Mouse (Mus musculus): ENCODE measurements around the gene Mical3. TPM values are rescaled to one million over a fixed set of nuclear protein-coding genes. Genes with fewer than 3 reads are reported as not detected.
A peak's percentile ranks its signal among the peaks of the same experiment; 100 is the strongest.

Gene Mical3
- polyA plus RNA-seq, 1 experiment from 2014 or later = 68.8 TPM

GRCm38 (mm10) chr6:121051411-121051810 lies 79.4 kb downstream of the Mical3 start:
- Histone ChIP-seq H3K4me3 (ENCODE audit: low read depth, low read length) (no peak overlapping the region), H3K36me3 (ENCODE audit: control insufficient read depth, insufficient read depth, low read length) (no peaks in the 10 kb centered on the region), H3K4me2 (ENCODE audit: low read depth, low read length) (no peak overlapping the region), H3K27ac (ENCODE audit: low read depth, low read length) (no peak overlapping the region), H3K27me3 (ENCODE audit: control insufficient read depth, insufficient read depth, low read length) (no peaks in the 10 kb centered on the region), H3K9ac (replicated peaks; ENCODE audit: low read depth, low read length) (no peak overlapping the region), H3K4me1 (ENCODE audit: control insufficient read depth, insufficient read depth, low read length) (no peaks in the 10 kb centered on the region), H3K9me3 (ENCODE audit: control insufficient read depth, low read length) (no peaks in the 10 kb centered on the region)
- ATAC-seq (ENCODE audit: low read depth) = no peak
- 84% methylated on average over 8 of the region's 8 CpGs for WGBS

DNA sequence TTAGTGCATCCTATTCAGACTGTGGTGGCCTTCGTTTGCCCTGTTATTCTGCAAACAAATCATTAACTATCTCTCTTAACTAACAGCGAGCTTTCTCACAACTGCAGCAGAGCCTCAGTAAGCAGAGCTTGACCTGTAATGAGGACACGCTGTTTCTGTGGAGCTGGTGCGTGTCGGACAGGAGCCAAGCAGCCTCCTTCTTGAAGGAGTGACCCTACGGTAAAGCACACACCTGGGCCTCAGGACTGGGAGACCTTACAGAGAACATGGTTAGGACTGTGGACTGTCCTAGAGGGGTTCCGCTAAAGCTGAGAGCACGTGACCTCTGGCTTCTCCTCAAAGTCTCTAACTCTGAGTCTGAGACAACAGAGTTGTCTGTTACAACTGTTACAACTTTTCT lies 82.1 kb downstream of the Mical3 start:
- no peaks in the 10 kb centered on the region for H3K4me1 ChIP-seq (ENCODE audit: control insufficient read depth, insufficient read depth, low read length)
- H3K27me3 ChIP-seq (ENCODE audit: control insufficient read depth, insufficient read depth, low read length) = no peaks in the 10 kb centered on the region
- no peaks in the 10 kb centered on the region for H3K36me3 ChIP-seq (ENCODE audit: control insufficient read depth, insufficient read depth, low read length)
- ATAC-seq (ENCODE audit: low read depth) = no peak
- WGBS = 61% methylated on average over 8 of the region's 8 CpGs
- no peaks in the 10 kb centered on the region for H3K9me3 ChIP-seq (ENCODE audit: control insufficient read depth, low read length)
- H3K9ac ChIP-seq (replicated peaks; ENCODE audit: low read depth, low read length) = no peak overlapping the region
- H3K4me3 ChIP-seq (ENCODE audit: low read depth, low read length) = no peak overlapping the region
- no peak overlapping the region for H3K4me2 ChIP-seq (ENCODE audit: low read depth, low read length)
- H3K27ac ChIP-seq (ENCODE audit: low read depth, low read length) = no peak overlapping the region

GRCm38 (mm10) chr6:121045345-121046080 lies 85.3 kb downstream of the Mical3 start:
- Histone ChIP-seq H3K9ac (replicated peaks; ENCODE audit: low read depth, low read length) (no peak overlapping the region), H3K4me3 (ENCODE audit: low read depth, low read length) (no peak overlapping the region), H3K36me3 (ENCODE audit: control insufficient read depth, insufficient read depth, low read length) (peaks cover 4% of the 10 kb centered on the region), H3K27ac (ENCODE audit: low read depth, low read length) (no peak overlapping the region), H3K27me3 (ENCODE audit: control insufficient read depth, insufficient read depth, low read length) (no peaks in the 10 kb centered on the region), H3K4me1 (ENCODE audit: control insufficient read depth, insufficient read depth, low read length) (no peaks in the 10 kb centered on the region), H3K4me2 (ENCODE audit: low read depth, low read length) (no peak overlapping the region), H3K9me3 (ENCODE audit: control insufficient read depth, low read length) (no peaks in the 10 kb centered on the region)
- peak; percentile 41; the same call in 1 of the 2 replicates for ATAC-seq (ENCODE audit: low read depth)
- WGBS = 55% methylated on average over 20 of the region's 20 CpGs

DNA sequence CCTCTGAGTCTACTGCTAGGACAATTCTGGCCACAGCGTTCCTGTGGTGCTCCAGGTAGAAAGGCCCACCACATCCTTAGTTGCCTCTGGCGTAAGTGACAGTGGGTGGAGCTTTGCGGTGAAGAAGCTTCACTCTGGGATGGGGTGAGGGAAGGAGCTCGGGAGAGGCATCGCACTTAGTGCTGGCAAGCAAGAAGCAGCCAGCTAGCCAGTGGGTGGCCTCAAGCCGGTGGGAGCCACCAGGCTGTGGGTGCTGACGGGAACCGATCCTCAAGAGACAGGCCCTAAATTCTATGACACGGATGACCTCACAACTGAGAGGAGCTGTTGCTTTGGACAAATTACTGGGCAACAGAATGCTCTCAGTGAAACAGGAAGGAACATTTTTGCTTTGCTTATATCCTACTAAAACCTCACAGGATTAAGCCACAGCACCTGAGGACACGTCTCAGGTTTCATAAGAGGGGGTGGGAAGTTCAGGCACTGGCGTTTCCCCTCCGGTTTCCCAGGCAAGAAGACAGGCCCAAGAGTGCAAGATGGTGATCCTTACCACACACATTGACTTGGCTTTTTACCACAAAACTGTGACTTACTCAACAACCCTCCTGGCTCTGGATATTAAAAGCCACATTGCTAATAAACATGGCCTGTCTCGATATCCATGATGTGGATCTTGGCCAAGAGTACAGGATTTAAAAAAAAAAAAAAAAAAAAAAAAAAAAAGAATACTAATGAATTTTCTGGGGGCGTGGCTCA lies 87.2 kb downstream of the Mical3 start:
- no peak overlapping the region for H3K9ac ChIP-seq (replicated peaks; ENCODE audit: low read depth, low read length)
- H3K36me3 ChIP-seq (ENCODE audit: control insufficient read depth, insufficient read depth, low read length) = peaks cover 4% of the 10 kb centered on the region
- no peaks in the 10 kb centered on the region for H3K4me1 ChIP-seq (ENCODE audit: control insufficient read depth, insufficient read depth, low read length)
- 73% methylated on average over 14 of the region's 14 CpGs for WGBS
- H3K27ac ChIP-seq (ENCODE audit: low read depth, low read length) = no peak overlapping the region
- no peaks in the 10 kb centered on the region for H3K9me3 ChIP-seq (ENCODE audit: control insufficient read depth, low read length)
- H3K27me3 ChIP-seq (ENCODE audit: control insufficient read depth, insufficient read depth, low read length) = no peaks in the 10 kb centered on the region
- H3K4me3 ChIP-seq (ENCODE audit: low read depth, low read length) = no peak overlapping the region
- H3K4me2 ChIP-seq (ENCODE audit: low read depth, low read length) = no peak overlapping the region
- ATAC-seq (ENCODE audit: low read depth) = no peak

GRCm38 (mm10) chr6:121039719-121040118 lies 91.1 kb downstream of the Mical3 start:
- Histone ChIP-seq H3K27me3 (ENCODE audit: control insufficient read depth, insufficient read depth, low read length) (no peaks in the 10 kb centered on the region), H3K4me1 (ENCODE audit: control insufficient read depth, insufficient read depth, low read length) (no peaks in the 10 kb centered on the region), H3K27ac (ENCODE audit: low read depth, low read length) (no peak overlapping the region), H3K36me3 (ENCODE audit: control insufficient read depth, insufficient read depth, low read length) (peaks cover 22% of the 10 kb centered on the region), H3K4me3 (ENCODE audit: low read depth, low read length) (no peak overlapping the region), H3K4me2 (ENCODE audit: low read depth, low read length) (no peak overlapping the region), H3K9ac (replicated peaks; ENCODE audit: low read depth, low read length) (no peak overlapping the region), H3K9me3 (ENCODE audit: control insufficient read depth, low read length) (no peaks in the 10 kb centered on the region)
- ATAC-seq (ENCODE audit: low read depth) = no peak
- WGBS = 89% methylated on average over 3 of the region's 3 CpGs

DNA sequence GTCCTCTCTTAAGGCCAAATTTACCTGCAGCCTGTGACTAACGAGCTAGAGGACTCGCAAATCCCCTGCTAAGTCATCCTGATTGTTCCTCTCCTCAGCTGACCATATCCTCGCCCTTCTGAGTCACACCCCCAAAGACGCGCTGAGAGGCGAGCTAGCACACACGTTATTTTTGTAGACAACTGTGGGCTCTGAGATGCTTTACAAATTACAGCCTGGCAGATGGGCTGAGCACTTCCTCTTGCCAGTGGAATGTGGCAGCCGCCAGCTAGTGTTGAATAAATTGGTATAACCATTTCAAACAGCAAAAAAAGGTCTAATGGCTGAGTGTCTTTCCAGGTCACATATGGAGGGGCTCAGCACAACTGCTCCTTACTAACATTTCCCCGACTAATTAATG lies 91.5 kb downstream of the Mical3 start:
- no peak for ATAC-seq (ENCODE audit: low read depth)
- Histone ChIP-seq H3K27ac (ENCODE audit: low read depth, low read length) (no peak overlapping the region), H3K27me3 (ENCODE audit: control insufficient read depth, insufficient read depth, low read length) (no peaks in the 10 kb centered on the region), H3K9me3 (ENCODE audit: control insufficient read depth, low read length) (no peaks in the 10 kb centered on the region), H3K4me3 (ENCODE audit: low read depth, low read length) (no peak overlapping the region), H3K4me2 (ENCODE audit: low read depth, low read length) (no peak overlapping the region), H3K9ac (replicated peaks; ENCODE audit: low read depth, low read length) (no peak overlapping the region), H3K4me1 (ENCODE audit: control insufficient read depth, insufficient read depth, low read length) (no peaks in the 10 kb centered on the region), H3K36me3 (ENCODE audit: control insufficient read depth, insufficient read depth, low read length) (peaks cover 23% of the 10 kb centered on the region)
- 80% methylated on average over 9 of the region's 9 CpGs for WGBS

GRCm38 (mm10) chr6:121037086-121037485 lies 93.7 kb downstream of the Mical3 start:
- Histone ChIP-seq H3K9me3 (ENCODE audit: control insufficient read depth, low read length) (no peaks in the 10 kb centered on the region), H3K9ac (replicated peaks; ENCODE audit: low read depth, low read length) (no peak overlapping the region), H3K36me3 (ENCODE audit: control insufficient read depth, insufficient read depth, low read length) (peaks cover 42% of the 10 kb centered on the region), H3K4me1 (ENCODE audit: control insufficient read depth, insufficient read depth, low read length) (no peaks in the 10 kb centered on the region), H3K27me3 (ENCODE audit: control insufficient read depth, insufficient read depth, low read length) (no peaks in the 10 kb centered on the region), H3K4me2 (ENCODE audit: low read depth, low read length) (no peak overlapping the region), H3K27ac (ENCODE audit: low read depth, low read length) (no peak overlapping the region), H3K4me3 (ENCODE audit: low read depth, low read length) (no peak overlapping the region)
- 82% methylated on average over 4 of the region's 4 CpGs for WGBS
- no peak for ATAC-seq (ENCODE audit: low read depth)

DNA sequence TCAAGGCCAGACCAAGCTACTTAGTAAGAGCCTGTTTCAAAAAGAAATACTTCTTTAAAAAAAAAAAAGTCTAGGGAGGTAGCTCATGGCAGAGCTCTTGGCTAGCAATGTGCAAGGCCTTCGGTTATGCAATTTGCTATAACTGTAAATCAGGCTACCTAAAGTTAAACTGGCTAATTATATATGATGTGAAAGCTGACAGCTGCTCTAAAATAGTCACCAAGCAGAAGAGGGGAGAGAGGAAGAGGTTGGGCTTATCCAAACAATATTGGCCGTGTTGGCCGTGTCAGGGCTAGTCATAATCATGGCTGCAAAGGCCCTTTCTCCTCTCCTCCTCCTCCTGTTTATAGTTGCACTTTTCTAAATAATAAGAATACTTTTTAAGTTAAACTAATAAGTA lies 94.9 kb downstream of the Mical3 start:
- WGBS = 87% methylated on average over 3 of the region's 3 CpGs
- H3K4me1 ChIP-seq (ENCODE audit: control insufficient read depth, insufficient read depth, low read length) = no peaks in the 10 kb centered on the region
- H3K4me2 ChIP-seq (ENCODE audit: low read depth, low read length) = no peak overlapping the region
- no peak overlapping the region for H3K4me3 ChIP-seq (ENCODE audit: low read depth, low read length)
- peaks cover 42% of the 10 kb centered on the region for H3K36me3 ChIP-seq (ENCODE audit: control insufficient read depth, insufficient read depth, low read length)
- no peak for ATAC-seq (ENCODE audit: low read depth)
- H3K27ac ChIP-seq (ENCODE audit: low read depth, low read length) = no peak overlapping the region
- no peak overlapping the region for H3K9ac ChIP-seq (replicated peaks; ENCODE audit: low read depth, low read length)
- no peaks in the 10 kb centered on the region for H3K27me3 ChIP-seq (ENCODE audit: control insufficient read depth, insufficient read depth, low read length)
- no peaks in the 10 kb centered on the region for H3K9me3 ChIP-seq (ENCODE audit: control insufficient read depth, low read length)

- Histone ChIP-seq H3K4me3 (ENCODE audit: low read depth, low read length) (no peak overlapping the region), H3K9me3 (ENCODE audit: control insufficient read depth, low read length) (no peaks in the 10 kb centered on the region), H3K4me1 (ENCODE audit: control insufficient read depth, insufficient read depth, low read length) (no peaks in the 10 kb centered on the region), H3K27me3 (ENCODE audit: control insufficient read depth, insufficient read depth, low read length) (no peaks in the 10 kb centered on the region), H3K27ac (ENCODE audit: low read depth, low read length) (no peak overlapping the region), H3K4me2 (ENCODE audit: low read depth, low read length) (no peak overlapping the region), H3K9ac (replicated peaks; ENCODE audit: low read depth, low read length) (no peak overlapping the region), H3K36me3 (ENCODE audit: control insufficient read depth, insufficient read depth, low read length) (peaks cover 48% of the 10 kb centered on the region)
- WGBS = 43% methylated on average over 12 of the region's 12 CpGs
- no peak for ATAC-seq (ENCODE audit: low read depth)
These were observed 95.5 kb downstream of the Mical3 start for GRCm38 (mm10) chr6:121035268-121035667.

Data from neural tube, embryonic 14.5 days (tissue).